Mouse (Mus musculus) hindbrain, embryonic 16.5 days (tissue): ENCODE results near the gene Dnah12. TPM values are rescaled to one million over a fixed set of nuclear protein-coding genes. Genes with fewer than 3 reads are reported as not detected.

Source experiments
- ATAC-seq: fragments of 200-750 bp; cut with Nextera tagmentation; 2 replicates; pipeline ENCODE4 v1.8.0; 2017; ENCODE audit warnings: moderate TSS enrichment, moderate library complexity
- H3K27ac ChIP-seq: fragments of 300-500 bp; sonication (generic); 2 replicates; pipeline ENCODE4 v1.5.1; 2014; ENCODE audit warnings: low read depth, mild to moderate bottlenecking, control low read depth, low read length, moderate library complexity
- H3K27me3 ChIP-seq: fragments of 300-500 bp; sonication (generic); replicated peaks from 2 replicates; pipeline ENCODE4 v1.6.1; 2014; ENCODE audit warnings: low read length; ENCODE audit not compliant: control insufficient read depth, insufficient read depth
- H3K36me3 ChIP-seq: fragments of 300-500 bp; sonication (generic); 2 replicates; pipeline ENCODE4 v1.6.1; 2014; ENCODE audit warnings: mild to moderate bottlenecking, low read length, moderate library complexity, mixed read lengths; ENCODE audit not compliant: control insufficient read depth, insufficient read depth
- H3K4me1 ChIP-seq: fragments of 300-500 bp; sonication (generic); 2 replicates; pipeline ENCODE4 v1.6.1; 2014; ENCODE audit warnings: low read depth, low read length; ENCODE audit not compliant: control insufficient read depth, insufficient read depth
- H3K4me2 ChIP-seq: fragments of 300-500 bp; sonication (generic); 2 replicates; pipeline ENCODE4 v1.6.1; 2014; ENCODE audit warnings: mild to moderate bottlenecking, low read length, control low read depth, moderate library complexity
- H3K4me3 ChIP-seq: fragments of 300-500 bp; sonication (generic); 2 replicates; pipeline ENCODE4 v1.5.1; 2014; ENCODE audit warnings: mild to moderate bottlenecking, low read length, control low read depth, moderate library complexity
- H3K9ac ChIP-seq: fragments of 300-500 bp; sonication (generic); 2 replicates; pipeline ENCODE4 v1.6.1; 2014; ENCODE audit warnings: low read depth, mild to moderate bottlenecking, control low read depth, low read length, moderate library complexity
- H3K9me3 ChIP-seq: fragments of 300-500 bp; sonication (generic); 2 replicates; pipeline ENCODE4 v1.6.1; 2014; ENCODE audit warnings: mild to moderate bottlenecking, low read length, moderate library complexity; ENCODE audit not compliant: control insufficient read depth
- WGBS: fragments of 180-500 bp; shearing (Covaris S2); extraction: QIAGEN DNeasy Blood & Tissue Kit; methylation state at CpG from one replicate; pipeline ENCODE4 v1.1.7; 2014; 5-methylcytosine and 5-hydroxymethylcytosine counted together
- polyA plus RNA-seq: library from polyadenylated mRNA; unstranded; fragments of >200 nt; fragmentation: Nextera tagmentation; extraction: Ambion mirVana; gene quantifications from 2 replicates; pipeline ENCODE4 v1.2.1, GENCODE M21; 2015

The Dnah12 gene
- 0.06 and 0.10 TPM in 2 replicates for polyA plus RNA-seq

DNA sequence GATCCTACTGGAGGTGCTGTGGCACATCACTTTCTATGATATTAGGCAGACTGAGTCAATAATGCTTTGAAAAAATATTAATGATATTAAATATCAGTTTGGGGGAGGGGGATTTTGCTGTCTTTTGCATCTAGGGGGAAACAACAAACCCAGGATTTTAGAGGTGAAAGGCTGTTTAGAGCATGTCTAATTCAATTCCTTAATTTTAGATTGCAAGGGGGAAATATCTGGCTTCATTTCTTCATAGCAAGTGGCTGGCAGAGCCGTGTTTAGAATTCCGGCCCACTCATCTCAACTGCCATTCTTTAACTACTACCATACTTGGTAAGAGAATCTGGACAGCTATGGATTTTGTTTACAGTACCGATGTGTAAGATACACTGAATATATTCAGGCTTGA, at the start of gene Dnah12:
Gene Dnah12 (plus strand): TSS at position 301 of the 400 bp plus-strand sequence.
- Histone ChIP-seq H3K4me3 (no peak within 1 kb of the TSS), H3K9me3 (no peaks in the 10 kb centered on the region), H3K27ac (no peak within 1 kb of the TSS), H3K27me3 (no peaks in the 10 kb centered on the region), H3K36me3 (no peaks in the 10 kb centered on the region), H3K9ac (no peak within 1 kb of the TSS), H3K4me2 (no peak within 1 kb of the TSS), H3K4me1 (no peaks in the 10 kb centered on the region)
- ATAC-seq, result no peak
- 90% methylated on average over 3 of the region's 3 CpGs for WGBS

DNA sequence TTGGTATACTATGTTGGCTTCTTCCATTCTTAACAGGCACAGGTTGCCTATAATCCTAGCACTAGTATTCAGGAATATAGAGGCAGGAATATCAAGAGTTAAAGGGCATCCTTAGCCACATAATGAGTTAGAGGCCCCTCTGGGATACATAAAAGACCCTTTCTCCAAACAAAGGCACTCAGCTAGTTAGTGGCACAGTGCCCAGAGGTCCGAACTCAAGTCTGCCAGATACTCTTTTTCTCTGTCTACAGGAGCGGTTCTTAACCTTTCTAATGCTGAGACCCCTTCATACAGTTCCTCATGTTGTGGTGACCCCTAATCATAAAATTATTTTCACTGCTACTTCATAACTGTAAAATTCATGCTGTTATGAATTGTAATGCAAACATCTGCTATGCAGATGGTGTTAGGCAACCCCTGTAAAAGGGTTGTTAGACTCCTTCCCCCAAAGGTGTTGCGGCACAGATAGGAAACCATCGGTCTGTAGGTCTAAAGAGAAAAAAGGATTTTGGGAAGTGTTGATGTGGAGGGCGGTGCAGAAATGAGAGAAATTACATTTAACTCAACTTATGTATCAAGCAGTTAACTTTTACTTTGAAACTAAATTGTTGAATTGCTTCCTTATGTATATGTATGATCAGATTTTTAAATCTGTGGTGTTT, 47.0 kb upstream of the Dnah12 start:
- no peak overlapping the region for H3K4me3 ChIP-seq
- 33% methylated on average over 5 of the region's 5 CpGs for WGBS

GRCm38 (mm10) chr14:26647811-26648210, 45.3 kb upstream of the Dnah12 start:
- no peaks in the 10 kb centered on the region for H3K9me3 ChIP-seq
- H3K4me3 ChIP-seq, result no peak overlapping the region
- WGBS, result 87% methylated on average over 2 of the region's 2 CpGs
- H3K36me3 ChIP-seq, result peaks cover 8% of the 10 kb centered on the region; the same call in 1 of the 2 replicates
- ATAC-seq, result no peak
- no peak overlapping the region for H3K4me2 ChIP-seq
- H3K27me3 ChIP-seq, result no peaks in the 10 kb centered on the region
- no peak overlapping the region for H3K27ac ChIP-seq
- peaks cover 7% of the 10 kb centered on the region; the same call in 1 of the 2 replicates for H3K4me1 ChIP-seq
- H3K9ac ChIP-seq, result no peak overlapping the region

More for the DNA sequence above, 47.0 kb upstream of the Dnah12 start:
- H3K27ac ChIP-seq, result no peak overlapping the region
- H3K4me2 ChIP-seq, result no peak overlapping the region
- H3K9ac ChIP-seq, result no peak overlapping the region
- peaks cover 7% of the 10 kb centered on the region; the same call in 1 of the 2 replicates for H3K4me1 ChIP-seq
- ATAC-seq, result peak; percentile 45; the same call in 1 of the 2 replicates
- no peaks in the 10 kb centered on the region for H3K9me3 ChIP-seq
- peaks cover 3% of the 10 kb centered on the region; the same call in 1 of the 2 replicates for H3K36me3 ChIP-seq
- H3K27me3 ChIP-seq, result no peaks in the 10 kb centered on the region

GRCm38 (mm10) chr14:26651901-26652300, 41.2 kb upstream of the Dnah12 start:
- Histone ChIP-seq H3K9me3 (no peaks in the 10 kb centered on the region), H3K9ac (no peak overlapping the region), H3K4me2 (no peak overlapping the region), H3K4me3 (no peak overlapping the region), H3K36me3 (peaks cover 22% of the 10 kb centered on the region), H3K27me3 (no peaks in the 10 kb centered on the region), H3K4me1 (no peaks in the 10 kb centered on the region), H3K27ac (no peak overlapping the region)
- ATAC-seq, result no peak

DNA sequence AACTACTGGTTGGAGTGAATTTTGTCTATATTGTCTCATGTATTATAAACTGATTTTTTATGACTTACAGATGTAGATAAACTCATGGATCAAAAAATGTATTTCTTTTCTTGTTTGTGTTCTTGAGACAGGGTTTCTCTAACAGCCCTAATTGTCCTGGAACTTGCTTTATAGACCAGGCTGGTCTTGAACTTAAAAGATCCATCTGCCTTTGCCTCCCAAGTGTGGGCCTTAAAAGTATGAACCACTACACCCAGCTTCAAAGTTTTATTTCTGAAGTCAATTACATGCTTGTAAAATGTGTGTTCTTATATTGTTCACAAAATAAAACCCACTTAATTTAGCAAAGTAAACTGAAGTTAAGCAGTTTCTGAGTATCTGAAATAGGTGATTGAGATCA, 34.9 kb upstream of the Dnah12 start:
- Histone ChIP-seq H3K9ac (no peak overlapping the region), H3K36me3 (peaks cover 17% of the 10 kb centered on the region), H3K4me2 (no peak overlapping the region), H3K27ac (no peak overlapping the region), H3K4me1 (no peaks in the 10 kb centered on the region), H3K4me3 (no peak overlapping the region), H3K27me3 (no peaks in the 10 kb centered on the region), H3K9me3 (no peaks in the 10 kb centered on the region)
- no peak for ATAC-seq

- Histone ChIP-seq H3K9ac (no peak overlapping the region), H3K4me2 (no peak overlapping the region)
- no peak for ATAC-seq
These were observed 32.8 kb upstream of the Dnah12 start for GRCm38 (mm10) chr14:26660233-26660632.

DNA sequence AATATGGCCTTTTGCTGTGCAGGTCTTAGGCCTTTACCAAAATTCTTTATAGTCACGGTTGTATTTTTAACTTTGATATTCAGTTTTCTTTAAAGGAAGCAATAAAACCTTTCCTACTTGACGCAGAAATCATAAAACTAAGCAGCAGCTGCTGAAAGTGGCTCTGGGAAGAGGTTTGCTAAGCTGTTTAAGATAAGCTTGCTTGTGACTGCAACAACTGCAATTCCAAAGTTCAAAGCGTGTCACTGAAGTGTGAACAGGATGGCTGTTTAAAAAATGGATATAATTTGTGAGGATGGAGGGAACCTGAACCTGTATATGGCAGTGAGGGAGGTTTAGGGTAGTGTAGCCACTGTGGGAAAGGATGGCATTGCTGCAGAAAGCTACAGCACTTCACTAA, 31.1 kb upstream of the Dnah12 start:
- Histone ChIP-seq H3K4me3 (no peak overlapping the region), H3K9me3 (no peaks in the 10 kb centered on the region), H3K4me2 (no peak overlapping the region), H3K9ac (no peak overlapping the region), H3K27me3 (no peaks in the 10 kb centered on the region), H3K36me3 (peaks cover 12% of the 10 kb centered on the region), H3K4me1 (peaks cover 4% of the 10 kb centered on the region), H3K27ac (no peak overlapping the region)
- 92% methylated on average over 3 of the region's 3 CpGs for WGBS
- no peak for ATAC-seq

More at GRCm38 (mm10) chr14:26660233-26660632, 32.8 kb upstream of the Dnah12 start:
- Histone ChIP-seq H3K9me3 (no peaks in the 10 kb centered on the region), H3K27me3 (no peaks in the 10 kb centered on the region), H3K36me3 (peaks cover 10% of the 10 kb centered on the region), H3K27ac (no peak overlapping the region), H3K4me3 (no peak overlapping the region), H3K4me1 (no peaks in the 10 kb centered on the region)
- WGBS, result 93% methylated on average over 1 of the region's 1 CpGs

GRCm38 (mm10) chr14:26662488-26662887, 30.6 kb upstream of the Dnah12 start:
- peaks cover 7% of the 10 kb centered on the region for H3K4me1 ChIP-seq
- no peak overlapping the region for H3K4me2 ChIP-seq
- ATAC-seq, result no peak
- no peaks in the 10 kb centered on the region for H3K9me3 ChIP-seq
- no peak overlapping the region for H3K9ac ChIP-seq
- no peak overlapping the region for H3K27ac ChIP-seq
- no peak overlapping the region for H3K4me3 ChIP-seq
- peaks cover 9% of the 10 kb centered on the region for H3K36me3 ChIP-seq
- WGBS, result 90% methylated on average over 2 of the region's 2 CpGs
- H3K27me3 ChIP-seq, result no peaks in the 10 kb centered on the region

DNA sequence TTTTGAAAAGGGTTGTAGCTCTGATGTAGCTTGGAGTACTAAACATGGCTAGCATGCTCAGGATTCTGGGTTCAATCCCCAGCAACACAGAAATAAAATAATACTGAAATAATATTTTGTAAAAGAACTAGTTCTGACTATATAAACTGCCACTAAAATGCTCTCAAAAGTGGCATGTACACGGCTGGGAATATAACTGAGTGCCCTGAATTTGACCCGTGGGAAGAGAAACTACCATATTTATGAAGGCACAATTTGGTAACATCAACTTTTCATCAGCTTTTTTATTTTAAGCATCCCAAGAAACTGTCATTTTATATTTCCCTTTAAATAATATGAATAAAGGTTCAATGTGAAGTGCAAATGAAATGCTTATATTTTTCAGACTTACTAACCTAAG, 29.2 kb upstream of the Dnah12 start:
- Histone ChIP-seq H3K36me3 (peaks cover 9% of the 10 kb centered on the region), H3K27me3 (no peaks in the 10 kb centered on the region), H3K4me1 (peaks cover 16% of the 10 kb centered on the region), H3K9ac (no peak overlapping the region), H3K4me3 (no peak overlapping the region), H3K27ac (no peak overlapping the region), H3K9me3 (no peaks in the 10 kb centered on the region), H3K4me2 (no peak overlapping the region)
- no peak for ATAC-seq
- WGBS, result 95% methylated on average over 2 of the region's 2 CpGs
